Mouse (Mus musculus) hindlimb bud, embryonic 11.5 days (tissue): ENCODE measurements at regions not wholly inside any gene's neighbourhood (a gene's known extent, or its start where the extent isn't known, plus 50 kb on each side); places are given as distances from the start of the nearest gene placed in this dataset.
"Not testable (repeated sequence)": the region's sequence is repeated elsewhere in the genome, so short reads cannot be mapped to it uniquely, and the experiment has no call there.

ENCODE experiments used
- DNase-seq: peaks from one replicate; pipeline ENCODE4 v3.0.0-alpha.2; 2012; ENCODE audit warnings: low read depth, low spot score; ENCODE audit errors: extremely low spot score

DNA sequence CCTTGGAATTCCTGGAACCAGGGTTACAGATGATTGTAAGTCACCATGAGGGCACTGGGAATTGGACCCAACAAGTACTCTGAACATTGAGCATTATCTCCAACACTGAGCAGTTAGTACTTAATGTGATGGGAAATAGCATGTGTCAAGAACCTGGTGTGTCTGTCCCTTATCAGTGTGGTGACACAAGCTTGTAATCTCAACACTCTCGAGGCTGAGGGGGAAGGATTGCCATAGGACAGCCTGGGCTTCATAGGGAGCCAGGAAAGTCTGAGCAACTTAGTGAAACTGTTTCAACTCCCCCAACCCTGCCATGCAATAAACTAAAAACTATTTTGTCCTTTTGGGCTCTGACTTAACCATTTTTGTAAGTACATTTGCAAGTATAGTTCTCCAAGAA, 100.0 kb downstream of the Wdr20rt start:
- DNase-seq, result no peak

DNA sequence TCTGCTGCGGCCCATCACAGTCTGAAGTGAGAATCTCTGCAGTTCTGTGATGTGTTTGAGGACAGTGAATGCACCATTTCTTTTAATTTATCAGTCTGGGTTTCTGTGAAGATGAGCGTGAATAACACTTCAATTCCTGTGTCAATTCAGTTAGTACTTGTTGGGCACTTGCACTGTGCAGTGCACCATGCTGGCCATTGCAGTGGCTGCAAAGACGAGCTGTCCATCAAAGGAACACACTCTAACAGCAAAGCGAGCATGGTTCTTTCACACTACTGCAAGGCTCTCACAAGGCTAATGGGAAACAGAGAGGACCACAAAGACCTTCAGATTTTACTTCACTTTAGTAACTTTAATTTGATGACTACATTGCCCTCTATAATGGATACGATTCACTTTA, 103.2 kb downstream of the Wdr20rt start:
- no peak for DNase-seq

DNA sequence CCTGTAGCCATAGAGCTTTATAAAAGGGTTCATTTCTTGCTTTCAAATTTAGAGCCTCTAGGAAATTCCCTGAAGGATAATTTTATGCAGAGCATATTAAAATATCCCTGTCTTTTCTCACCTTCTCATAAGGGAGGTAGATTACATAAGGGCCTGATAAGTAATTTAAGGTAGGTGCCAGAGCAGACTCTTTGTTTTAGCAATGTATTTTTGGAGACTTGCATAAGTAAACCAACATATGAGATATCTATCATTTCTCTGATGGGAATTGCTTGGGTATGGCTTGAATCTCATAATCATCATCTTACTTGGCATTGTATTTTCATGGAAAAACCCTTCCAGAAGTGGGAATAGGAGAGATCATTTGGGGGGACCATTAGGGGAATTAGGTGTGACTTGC, 104.4 kb downstream of the Wdr20rt start:
- DNase-seq, result no peak

DNA sequence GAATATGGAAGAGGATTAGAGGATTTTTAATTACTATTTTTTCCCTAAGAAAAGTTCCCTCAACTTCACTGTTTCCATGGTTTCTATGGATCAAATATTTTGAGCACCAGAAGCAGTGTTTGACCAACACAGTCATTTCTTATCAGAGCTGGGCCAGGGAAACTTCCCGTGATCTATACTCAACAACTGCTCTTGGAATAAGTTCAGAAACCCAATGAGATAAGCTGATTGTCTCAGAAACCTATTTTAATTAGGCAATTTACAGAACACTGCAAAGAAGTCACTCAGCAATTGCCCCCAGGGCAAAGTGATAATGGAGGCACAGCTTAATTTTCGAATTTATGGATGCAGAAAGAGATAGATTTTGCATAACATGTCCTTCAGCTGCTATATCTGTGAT, 114.7 kb downstream of the Wdr20rt start:
- no peak for DNase-seq

DNA sequence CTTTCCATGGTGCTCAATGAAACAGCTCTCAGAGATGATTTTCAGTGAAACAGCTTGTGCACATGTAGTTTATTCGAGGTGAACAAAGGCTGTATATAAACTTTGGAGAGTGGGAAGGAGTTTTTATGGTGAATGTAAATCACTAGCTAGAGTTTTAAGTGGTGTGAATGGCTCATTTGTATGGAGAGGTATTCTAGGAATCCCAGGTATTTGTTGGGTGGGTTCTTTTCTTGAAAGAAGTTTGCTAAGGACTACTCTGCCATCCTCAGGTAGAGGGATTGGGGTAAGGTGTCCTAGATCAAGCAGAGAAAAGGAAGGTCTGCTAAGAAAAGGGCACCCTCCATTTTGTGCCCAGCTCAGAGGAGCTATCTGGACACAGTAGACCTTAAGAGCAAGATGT, 121.9 kb downstream of the Wdr20rt start:
- DNase-seq, result no peak

DNA sequence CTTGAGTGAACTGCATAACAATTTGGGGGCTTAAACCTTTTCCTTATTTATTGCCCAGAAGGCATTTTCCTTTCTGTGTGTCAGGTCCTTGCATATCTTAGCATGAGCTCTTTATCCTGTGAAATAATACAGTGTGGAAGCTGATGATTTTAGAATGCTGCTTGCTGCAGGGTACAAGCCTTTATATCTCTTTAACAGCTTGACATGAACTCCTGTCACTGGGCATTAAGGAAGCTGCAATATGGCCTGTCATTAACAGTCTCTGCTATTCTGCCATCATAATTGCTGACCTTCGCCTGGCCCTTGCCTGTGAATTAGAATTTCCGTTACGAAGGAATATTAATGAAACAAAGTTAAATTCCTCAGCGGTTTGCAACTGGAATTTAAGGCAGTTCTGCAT, 124.2 kb downstream of the Wdr20rt start:
- DNase-seq, result no peak

DNA sequence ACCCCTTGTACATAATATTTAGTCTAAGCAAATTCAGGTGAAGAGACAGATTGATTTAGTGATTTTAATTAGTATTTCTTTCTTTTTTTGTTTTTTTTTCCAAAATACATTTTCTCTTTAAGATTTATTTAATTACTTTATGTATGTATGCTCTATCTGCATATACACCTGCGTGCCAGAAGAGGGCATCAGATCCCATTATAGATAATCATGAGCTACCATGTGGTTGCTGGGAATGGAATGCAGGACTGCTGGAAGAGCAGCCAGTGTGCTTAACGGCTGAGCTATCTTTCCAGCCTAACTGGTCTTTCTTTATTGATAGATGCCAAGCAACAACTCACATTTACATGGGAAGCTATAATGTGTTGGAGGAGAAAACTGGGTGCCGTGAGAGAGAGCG, 138.9 kb downstream of the Wdr20rt start:
- DNase-seq, result no peak

DNA sequence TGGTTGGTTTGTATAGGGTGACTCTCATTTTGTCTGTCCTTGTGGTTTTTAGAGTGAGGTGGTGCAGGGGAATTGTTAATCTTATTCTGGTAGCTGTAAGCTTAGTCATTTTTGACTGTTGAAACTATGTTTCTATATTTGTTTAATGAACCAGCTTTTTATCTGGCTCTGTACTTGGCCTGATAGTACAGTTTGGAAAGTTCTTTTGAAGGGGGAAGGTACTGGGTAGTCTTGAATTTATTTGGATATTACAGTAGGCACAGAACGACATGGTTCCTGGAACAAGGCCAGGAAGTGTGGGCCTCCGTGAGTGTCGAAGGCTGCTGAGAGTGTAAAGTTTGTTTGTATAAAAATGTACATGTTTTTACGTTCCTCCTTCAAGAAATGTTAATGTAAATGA, 142.0 kb downstream of the Wdr20rt start:
- DNase-seq, result no peak

DNA sequence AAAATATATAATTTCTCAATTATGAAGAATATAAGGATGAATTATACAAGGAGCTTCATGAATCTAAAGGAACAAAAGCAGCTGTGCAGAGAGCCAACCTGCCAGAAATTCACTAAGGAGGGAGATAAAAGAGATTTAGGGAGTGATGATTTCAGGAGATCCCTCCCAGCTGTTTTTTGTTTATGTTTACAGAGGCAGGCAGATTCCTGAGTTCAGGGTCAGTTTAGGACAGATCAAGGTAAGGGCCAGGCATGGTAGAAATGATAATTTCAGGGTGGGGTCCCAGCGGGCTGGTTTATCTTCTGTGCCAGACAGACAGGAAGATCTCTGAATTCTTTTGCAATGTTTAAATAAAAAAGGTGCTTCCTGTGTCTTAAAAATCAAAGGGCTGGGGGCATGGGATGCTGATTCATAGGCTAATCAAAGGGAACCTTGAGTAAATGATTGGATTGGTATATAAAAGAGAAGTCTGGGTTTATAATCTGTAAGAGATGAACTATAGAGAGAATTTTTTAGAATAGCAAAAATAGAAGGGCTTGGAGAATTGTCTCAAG, 142.6 kb downstream of the Wdr20rt start:
- no peak for DNase-seq

DNA sequence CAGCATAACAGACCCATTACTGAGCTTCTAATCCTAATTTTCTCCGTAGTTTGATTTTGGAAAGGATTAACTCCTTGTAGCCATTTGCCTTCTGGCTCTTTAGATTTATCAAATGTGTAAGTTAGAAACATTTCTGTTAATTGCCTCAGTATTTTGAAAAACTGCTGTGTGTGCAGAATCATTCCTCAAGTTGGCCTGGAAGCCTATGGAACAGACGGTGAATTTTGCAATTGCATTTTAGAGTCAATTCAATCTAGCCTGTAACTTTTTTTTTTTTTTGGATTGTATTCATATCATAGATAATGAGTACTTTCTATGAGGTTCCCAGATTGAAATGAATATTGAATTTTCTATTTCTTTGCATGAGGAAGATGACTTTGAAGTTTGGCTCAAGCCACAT, 146.3 kb downstream of the Wdr20rt start:
- no peak for DNase-seq

DNA sequence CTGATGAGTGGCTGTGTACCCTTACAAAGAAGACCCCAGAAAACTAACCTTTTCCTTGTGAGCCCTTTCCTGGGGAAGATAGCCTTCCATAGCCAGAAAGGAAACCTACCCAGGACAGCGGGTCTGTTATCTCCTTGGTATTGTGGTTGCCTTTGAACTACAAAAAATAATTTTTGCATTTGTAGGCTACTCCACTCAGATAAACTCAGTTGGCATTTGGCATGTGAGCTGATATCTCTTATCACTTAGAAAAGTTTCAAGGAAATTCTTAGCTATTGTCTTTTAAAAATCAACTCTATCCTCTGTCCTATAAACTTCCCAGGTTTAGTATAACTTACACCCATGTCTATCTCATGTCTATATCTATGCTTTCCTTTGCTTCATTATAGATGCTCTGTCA, 154.0 kb downstream of the Wdr20rt start:
- DNase-seq, result no peak

DNA sequence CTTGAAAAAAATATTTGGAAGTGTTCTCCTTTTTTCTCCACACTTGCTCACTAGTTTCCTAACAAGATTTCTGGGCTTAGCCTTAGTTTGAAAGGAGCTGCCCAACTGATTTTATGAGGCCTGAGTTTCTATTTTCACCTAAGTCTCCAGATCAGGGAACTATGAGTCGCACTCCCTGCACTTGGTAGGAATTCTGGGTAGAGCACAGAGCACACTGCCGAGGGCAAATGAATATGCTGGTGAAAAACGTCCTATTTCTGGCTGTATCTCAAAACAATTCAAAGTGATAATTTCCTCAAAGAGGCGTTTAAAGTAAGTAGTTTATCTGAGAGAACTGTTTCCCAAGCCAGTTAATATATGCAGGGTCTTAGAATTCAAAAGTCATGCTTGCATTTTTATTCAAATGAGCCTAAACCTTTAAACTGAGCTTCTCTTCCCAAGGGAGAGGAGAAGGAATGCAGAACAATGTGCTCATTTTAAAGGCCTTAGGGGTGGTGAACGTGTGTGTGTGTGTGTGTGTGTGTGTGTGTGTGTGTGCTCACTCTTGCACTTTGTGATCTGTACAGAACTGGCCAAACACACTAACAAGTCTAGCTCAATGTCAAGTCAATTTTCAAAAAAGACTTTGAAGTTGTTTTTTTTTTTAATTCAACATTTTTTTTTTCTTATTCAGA, 156.9 kb downstream of the Wdr20rt start:
- no peak for DNase-seq

DNA sequence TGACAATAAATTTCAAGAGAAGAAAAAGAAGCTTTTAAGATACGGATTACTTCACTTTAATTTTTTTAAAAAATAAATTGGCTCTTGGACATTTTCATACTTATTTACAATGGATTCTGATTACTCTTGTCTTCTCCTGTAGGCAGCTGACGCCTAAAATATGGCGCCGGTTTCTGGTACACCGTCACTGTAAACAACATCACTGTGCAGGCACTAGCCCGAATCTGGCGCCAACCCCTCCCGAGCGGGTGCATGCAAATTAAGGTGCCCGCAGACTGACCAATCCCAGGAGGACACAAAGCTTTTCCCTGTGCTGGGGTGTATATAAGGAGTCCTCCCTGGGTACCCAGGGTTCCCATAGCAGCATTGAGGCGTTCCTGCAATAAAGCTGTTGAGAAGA, 157.5 kb downstream of the Wdr20rt start:
- DNase-seq, result not testable (repeated sequence)

DNA sequence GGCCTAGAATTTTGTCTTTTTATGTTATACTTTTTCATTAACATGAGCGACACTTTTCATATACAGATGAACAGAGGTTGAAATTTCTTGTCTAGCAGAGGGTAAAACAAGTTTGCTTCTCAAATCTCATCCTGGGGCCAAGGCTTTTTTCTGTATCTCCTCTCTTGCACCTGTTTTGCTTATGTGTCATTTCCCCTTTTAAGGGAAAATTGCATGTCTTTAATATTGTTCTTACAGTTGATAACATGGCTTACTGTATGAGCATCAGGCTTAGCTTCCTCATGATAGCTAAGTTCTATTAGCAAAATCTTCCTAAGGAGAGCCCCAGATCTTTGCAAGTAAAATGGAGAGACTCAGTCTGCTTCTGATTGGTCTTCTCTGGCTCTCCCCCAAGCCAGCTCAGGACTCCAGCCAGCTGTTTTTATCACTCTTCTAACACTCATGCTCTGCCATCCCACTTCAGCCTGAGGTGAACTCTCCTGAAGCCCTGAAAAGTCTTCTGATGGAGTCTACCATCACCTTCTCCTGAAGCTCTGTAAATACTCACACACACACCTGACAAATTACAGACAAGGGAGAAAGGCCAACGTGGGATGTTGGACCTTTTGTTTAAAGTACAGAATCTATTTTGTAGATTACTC, 160.8 kb downstream of the Wdr20rt start:
- no peak for DNase-seq

DNA sequence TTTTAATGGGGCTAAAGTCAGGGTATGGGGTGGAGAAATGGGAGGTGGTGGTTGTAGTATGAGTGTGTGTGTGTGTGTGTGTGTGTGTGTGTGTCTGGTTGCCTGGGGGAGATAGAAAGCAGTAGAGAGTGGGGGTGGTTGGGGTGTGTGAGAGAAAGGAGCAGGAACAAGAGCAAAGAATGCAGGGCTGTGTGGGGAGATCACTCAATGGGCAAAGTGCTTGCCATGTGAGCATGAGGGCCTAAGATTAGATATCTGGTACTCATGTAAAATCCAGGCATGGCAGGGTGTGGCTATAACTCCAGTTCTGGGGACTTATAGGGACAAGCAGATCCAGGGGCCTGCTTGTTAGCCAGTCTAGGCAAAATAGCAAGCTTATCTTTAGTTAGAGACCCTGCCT, 161.7 kb downstream of the Wdr20rt start:
- DNase-seq, result no peak

DNA sequence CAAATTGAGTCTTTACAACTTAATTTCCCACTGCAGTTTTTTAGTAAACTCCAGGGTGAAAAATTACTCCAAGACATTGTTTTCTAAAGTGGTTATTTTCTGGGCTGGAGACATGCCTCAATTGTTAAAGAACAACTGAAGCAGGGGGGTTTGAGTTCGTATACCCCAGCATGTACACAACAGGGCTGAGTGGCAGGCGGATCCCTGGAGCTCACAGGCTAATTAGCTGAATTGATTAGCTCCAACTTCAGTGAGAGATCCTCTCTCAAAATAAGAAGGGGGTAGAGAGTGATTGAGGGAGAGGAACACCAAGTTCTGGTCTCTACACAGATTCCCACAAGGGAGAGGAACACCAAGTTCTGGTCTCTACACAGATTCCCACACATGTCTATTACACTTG, 164.2 kb downstream of the Wdr20rt start:
- no peak for DNase-seq

DNA sequence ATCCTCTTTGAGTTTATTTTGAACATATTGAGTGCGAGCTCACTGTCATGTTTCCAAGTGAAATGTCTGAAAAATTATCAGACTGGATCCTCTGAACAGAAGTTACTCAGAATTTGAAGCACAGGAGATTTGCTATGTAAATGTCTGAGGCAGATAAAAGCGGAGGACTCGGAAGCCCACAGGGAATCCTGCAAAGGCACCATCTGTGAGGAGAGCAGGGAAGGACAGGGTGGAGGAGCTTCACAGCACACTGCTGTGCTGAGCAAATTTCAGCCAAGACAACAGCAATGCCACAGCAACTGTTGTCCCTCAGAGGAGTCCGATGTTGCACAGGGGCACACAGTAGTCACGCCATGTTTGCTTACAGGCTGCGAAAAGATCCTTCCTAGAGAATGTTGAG, 165.0 kb downstream of the Wdr20rt start:
- DNase-seq, result no peak

DNA sequence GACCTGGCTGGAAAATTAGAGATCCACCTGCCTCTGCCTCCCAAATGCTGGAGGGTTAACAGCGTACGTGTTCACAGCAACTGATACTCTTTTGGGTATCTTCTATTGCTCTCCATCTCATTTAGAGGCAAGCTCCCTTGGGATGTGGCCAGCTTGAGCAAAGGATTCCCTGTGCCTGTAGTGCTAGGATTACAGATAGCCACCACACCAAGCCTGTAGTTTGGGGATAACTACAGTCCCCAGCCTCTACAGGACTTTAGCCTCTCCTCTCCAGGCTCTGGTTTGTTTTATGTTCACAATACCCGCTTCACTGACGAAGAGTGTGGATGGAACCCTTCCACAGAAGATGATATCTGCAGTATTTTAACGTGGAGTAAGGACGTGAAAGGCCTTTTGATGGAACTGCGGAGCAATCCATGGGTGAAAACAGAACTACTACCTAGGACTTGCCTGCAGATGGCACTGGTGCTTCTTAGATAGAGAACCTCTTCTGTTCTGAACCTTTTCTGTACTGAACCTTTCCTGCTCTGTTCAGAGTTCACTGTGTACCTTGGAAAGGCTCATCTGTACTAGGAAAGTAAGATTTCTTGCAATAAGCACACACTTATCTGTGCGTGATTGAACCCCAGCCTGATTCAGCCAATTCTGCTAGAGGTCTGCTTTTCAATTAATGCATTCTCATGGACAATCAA, 176.6 kb downstream of the Wdr20rt start:
- DNase-seq, result no peak

DNA sequence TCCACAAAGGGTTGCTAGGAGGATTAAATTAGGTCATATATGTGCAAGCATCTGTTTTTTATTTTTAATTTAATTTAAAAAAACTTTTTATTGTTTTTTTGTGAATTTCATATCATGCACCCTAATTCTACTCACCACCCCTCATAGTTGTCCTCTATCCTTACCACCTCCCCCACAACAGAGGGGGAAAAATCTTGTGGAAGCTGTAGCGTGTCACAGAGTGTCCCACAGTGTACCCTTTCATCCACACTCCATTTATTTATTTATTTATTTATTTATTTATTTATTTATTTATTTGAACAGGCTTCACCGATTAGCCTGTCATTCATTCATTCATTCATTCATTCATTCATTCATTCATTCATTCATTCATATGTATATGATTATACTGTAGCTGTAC, 177.8 kb downstream of the Wdr20rt start:
- DNase-seq, result no peak

DNA sequence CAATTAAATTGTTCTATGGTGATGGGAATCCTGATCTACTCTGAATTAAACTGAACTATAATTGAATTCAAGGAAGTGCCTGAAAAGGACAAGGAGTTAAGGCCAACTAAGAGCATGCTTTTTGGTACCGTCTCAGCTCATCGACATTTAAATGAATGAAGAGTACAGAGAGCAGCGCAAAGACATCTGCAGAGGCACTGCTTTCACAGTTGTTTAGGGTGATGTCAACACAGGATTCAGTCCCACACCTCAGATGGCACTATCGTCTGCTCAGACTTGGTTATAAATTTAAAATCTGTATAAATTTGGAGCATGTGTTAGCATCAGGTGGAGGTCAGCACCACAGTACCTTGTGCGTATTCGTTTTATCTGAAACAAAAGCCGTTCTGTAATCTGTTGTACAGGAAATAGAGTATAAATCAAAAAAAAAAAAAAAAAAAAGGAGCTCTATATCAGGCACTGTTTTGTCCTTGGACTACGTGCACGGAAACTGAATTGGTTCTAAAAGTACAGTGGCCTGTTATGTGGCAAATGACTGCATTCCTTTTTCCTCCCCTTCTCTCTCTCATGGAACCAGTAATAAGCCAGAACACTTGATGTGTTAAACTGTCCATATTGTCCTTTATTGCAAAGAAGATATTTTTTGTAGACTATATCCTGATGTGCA, 187.8 kb downstream of the Wdr20rt start:
- no peak for DNase-seq

DNA sequence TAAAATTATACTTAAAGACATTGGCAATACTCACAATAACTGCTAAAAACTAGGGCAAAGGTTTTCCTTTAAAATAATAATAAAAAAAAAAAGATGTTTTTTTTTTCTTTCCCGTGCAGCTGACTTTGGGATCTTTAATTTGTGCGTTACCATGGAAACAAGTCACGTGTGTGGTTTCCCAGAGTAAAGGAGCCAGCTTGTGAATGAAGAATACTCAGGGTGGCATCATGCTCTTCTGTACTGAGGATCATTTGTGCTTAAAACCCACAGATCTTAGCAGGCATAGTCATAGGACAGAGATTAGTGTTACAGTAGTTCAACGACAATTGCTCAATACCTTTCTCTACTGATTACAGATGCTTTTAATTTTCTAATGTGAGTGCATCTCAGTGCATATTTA, 189.1 kb downstream of the Wdr20rt start:
- no peak for DNase-seq

DNA sequence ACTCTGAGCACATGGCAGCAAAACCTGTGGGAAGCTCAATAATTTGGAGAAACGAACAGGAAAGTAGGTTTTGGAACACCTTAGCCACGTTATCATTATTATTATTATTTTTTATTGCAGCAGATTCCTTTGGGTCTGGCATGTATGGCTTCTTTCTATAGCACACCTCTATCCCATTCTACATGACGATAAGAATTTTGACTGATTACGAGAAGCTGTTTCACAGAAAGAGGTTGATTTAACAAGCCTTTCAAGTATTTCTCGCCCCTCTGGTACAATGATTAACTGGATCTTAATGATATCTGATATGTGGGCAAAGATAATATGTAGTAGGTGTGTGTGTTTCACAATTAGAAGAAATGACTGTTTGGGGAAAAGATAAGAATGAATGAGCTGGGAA, 191.6 kb downstream of the Wdr20rt start:
- DNase-seq, result no peak
